Mouse (Mus musculus): ENCODE data around the gene Gimap8. TPM values are rescaled to one million over a fixed set of nuclear protein-coding genes. Genes with fewer than 3 reads are reported as not detected.

Gimap8 gene
- 0.85 and 1.2 TPM in 2 replicates for polyA plus RNA-seq (2014; fragmentation: Nextera tagmentation; extraction: Ambion mirVana)

DNA sequence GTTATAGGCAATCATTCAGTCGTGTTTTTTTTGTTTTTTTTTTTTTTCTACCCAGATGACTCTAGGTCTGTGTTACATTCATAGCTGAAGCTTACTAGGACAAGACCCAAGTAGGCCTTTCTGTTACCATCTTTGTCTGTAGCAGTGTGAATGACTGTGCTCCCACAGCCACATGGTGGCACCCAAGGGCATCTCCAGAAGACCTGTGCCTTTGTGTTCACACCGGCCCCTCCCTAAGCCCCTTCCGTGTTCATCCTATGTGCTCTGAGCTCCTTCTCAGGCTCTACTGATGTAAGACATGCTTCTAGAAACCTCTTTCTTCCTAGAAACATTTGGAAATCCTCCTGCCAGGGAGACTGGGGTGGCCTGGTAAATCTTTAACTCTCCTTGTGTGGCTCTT is at the start of gene Gimap8:
Gene Gimap8 (plus strand): TSS at position 240 of the 400 bp plus-strand sequence.
- Histone ChIP-seq H3K27ac (replicated peaks in 1 of 2; ENCODE audit: control insufficient read depth in 1 of 2, insufficient read depth in 1 of 2, low read depth in 2 of 2, low read length in 2 of 2) (no peak within 1 kb of the TSS), H3K27me3 (ENCODE audit: control insufficient read depth, insufficient read depth, low read length) (no peaks in the 10 kb centered on the region), H3K4me2 (ENCODE audit: low read length) (peak within 1 kb of the TSS; percentile 34; the same call in 1 of the 2 replicates), H3K4me3 (ENCODE audit: control insufficient read depth in 1 of 2, insufficient read depth in 1 of 2, low read depth in 1 of 2, low read length in 2 of 2) (no peak within 1 kb of the TSS), H3K36me3 (ENCODE audit: control insufficient read depth, insufficient read depth, low read length) (no peaks in the 10 kb centered on the region), H3K9ac (ENCODE audit: low read length) (no peak within 1 kb of the TSS), H3K9me3 (ENCODE audit: control insufficient read depth, low read length) (no peaks in the 10 kb centered on the region), H3K4me1 (ENCODE audit: control insufficient read depth in 2 of 2, insufficient read depth in 2 of 2, low read length in 2 of 2) (0 out of 4 replicates have a peak, but pooled peaks cover 0 to 2% of the 10 kb centered on the region in 2 experiments)
- no peak for ATAC-seq (ENCODE audit: insufficient number of reproducible peaks, insufficient read depth, low FRiP score, low read depth)
- WGBS = 46% methylated on average over 3 of the region's 3 CpGs

DNA sequence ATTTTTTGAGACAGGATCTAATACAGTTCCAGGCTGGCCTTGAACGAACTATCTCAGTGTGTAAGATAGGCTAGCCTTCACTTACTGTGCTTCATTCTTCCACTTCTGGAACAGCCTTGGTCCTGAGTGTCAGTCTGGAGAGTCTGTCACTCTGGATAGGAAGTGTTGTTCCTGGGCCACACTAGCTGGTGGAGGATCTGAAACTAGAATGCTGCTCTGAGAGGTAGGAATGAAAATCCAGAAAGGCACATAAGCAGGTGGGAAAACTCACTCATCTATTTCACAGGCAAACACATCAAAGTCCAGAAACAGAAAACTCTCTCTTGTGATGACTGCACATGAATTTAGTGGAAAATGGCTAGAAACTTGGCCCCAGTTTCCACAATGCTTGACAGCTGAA is 46.4 kb upstream of the Gimap8 start:
- Histone ChIP-seq H3K36me3 (ENCODE audit: control insufficient read depth, insufficient read depth, low read length) (peaks cover 50% of the 10 kb centered on the region), H3K9me3 (ENCODE audit: control insufficient read depth, low read length) (peaks cover 20% of the 10 kb centered on the region), H3K27ac (replicated peaks in 1 of 2; ENCODE audit: control insufficient read depth in 1 of 2, insufficient read depth in 1 of 2, low read depth in 2 of 2, low read length in 2 of 2) (no peak overlapping the region), H3K4me3 (ENCODE audit: control insufficient read depth in 1 of 2, insufficient read depth in 1 of 2, low read depth in 1 of 2, low read length in 2 of 2) (no peak overlapping the region), H3K27me3 (ENCODE audit: control insufficient read depth, insufficient read depth, low read length) (no peaks in the 10 kb centered on the region), H3K4me2 (ENCODE audit: low read length) (no peak overlapping the region), H3K4me1 (ENCODE audit: control insufficient read depth in 2 of 2, insufficient read depth in 2 of 2, low read length in 2 of 2) (peaks cover 0 to 11% of the 10 kb centered on the region in 2 experiments; a peak in 1 of 4 replicates), H3K9ac (ENCODE audit: low read length) (no peak overlapping the region)
- WGBS = 83% methylated on average over 1 of the region's 1 CpGs
- no peak for ATAC-seq (ENCODE audit: insufficient number of reproducible peaks, insufficient read depth, low FRiP score, low read depth)

DNA sequence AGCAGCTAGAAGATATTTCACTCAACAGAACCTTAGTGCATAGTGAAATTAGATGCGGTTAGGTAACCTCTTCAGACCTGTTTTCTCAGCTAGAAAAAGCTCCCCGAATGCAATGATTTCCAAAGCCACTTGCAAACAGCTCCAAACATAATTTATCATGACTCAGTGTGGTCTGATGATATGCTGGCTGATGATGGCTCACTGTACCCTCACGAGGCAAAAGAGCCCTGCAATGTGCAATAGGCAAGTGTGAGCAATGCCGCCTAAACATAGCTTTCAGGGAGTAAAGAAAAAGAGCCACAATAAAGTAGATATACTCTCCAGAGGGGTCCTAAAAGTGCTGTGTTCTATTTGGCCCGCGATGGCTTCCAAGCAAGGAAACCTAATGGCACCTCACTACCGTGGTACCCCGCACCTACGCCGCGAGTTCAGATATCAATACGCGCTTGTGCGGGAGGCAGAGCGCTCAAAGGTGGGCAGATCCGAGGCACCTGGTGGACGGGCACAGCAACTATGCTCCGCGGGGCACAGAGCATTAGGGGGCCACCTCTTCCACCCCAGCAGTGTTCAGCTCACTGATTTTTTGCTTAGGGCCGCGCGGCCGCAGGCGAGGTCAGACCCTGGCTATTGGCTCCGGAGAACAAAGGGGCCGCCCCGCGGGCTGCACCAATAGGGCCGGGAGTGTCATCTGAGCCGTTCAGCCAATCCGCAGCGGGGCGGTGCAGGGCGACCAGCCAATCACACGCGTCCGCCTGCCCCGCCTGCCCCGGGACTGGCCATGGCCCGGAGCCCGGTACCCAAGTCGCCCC is 45.6 kb upstream of the Gimap8 start, which contains the start of gene Zfp775:
Gene Zfp775 (plus strand): TSS at position 793 of the 809 bp plus-strand sequence.
- H3K27ac ChIP-seq (replicated peaks in 1 of 2; ENCODE audit: control insufficient read depth in 1 of 2, insufficient read depth in 1 of 2, low read depth in 2 of 2, low read length in 2 of 2) = peak within 1 kb of the TSS; percentile 80 to 84
- H3K36me3 ChIP-seq (ENCODE audit: control insufficient read depth, insufficient read depth, low read length) = peaks cover 42% of the 10 kb centered on the region
- H3K4me3 ChIP-seq (ENCODE audit: control insufficient read depth in 1 of 2, insufficient read depth in 1 of 2, low read depth in 1 of 2, low read length in 2 of 2) = peak within 1 kb of the TSS; percentile 80 to 81
- ATAC-seq (ENCODE audit: insufficient number of reproducible peaks, insufficient read depth, low FRiP score, low read depth) = peak; percentile 99
- WGBS = 5% methylated on average over 42 of the region's 42 CpGs
- H3K4me2 ChIP-seq (ENCODE audit: low read length) = peak within 1 kb of the TSS; percentile 92
- peak within 1 kb of the TSS; percentile 88 for H3K9ac ChIP-seq (ENCODE audit: low read length)
- H3K9me3 ChIP-seq (ENCODE audit: control insufficient read depth, low read length) = peaks cover 16% of the 10 kb centered on the region
- H3K27me3 ChIP-seq (ENCODE audit: control insufficient read depth, insufficient read depth, low read length) = no peaks in the 10 kb centered on the region
- H3K4me1 ChIP-seq (ENCODE audit: control insufficient read depth in 2 of 2, insufficient read depth in 2 of 2, low read length in 2 of 2) = peaks cover 0 to 11% of the 10 kb centered on the region in 2 experiments; a peak in 1 of 4 replicates

- H3K36me3 ChIP-seq (ENCODE audit: control insufficient read depth, insufficient read depth, low read length) = peaks cover 34% of the 10 kb centered on the region
- WGBS = 1% methylated on average over 27 of the region's 28 CpGs
- H3K4me2 ChIP-seq (ENCODE audit: low read length) = peak overlapping the region; percentile 92
- ATAC-seq (ENCODE audit: insufficient number of reproducible peaks, insufficient read depth, low FRiP score, low read depth) = peak; percentile 64
- H3K4me1 ChIP-seq (ENCODE audit: control insufficient read depth in 2 of 2, insufficient read depth in 2 of 2, low read length in 2 of 2) = peaks cover 0 to 11% of the 10 kb centered on the region in 2 experiments; a peak in 1 of 4 replicates
- H3K9ac ChIP-seq (ENCODE audit: low read length) = peak overlapping the region; percentile 88
- peak overlapping the region; percentile 49 to 84 for H3K27ac ChIP-seq (replicated peaks in 1 of 2; ENCODE audit: control insufficient read depth in 1 of 2, insufficient read depth in 1 of 2, low read depth in 2 of 2, low read length in 2 of 2)
- H3K27me3 ChIP-seq (ENCODE audit: control insufficient read depth, insufficient read depth, low read length) = no peaks in the 10 kb centered on the region
- H3K4me3 ChIP-seq (ENCODE audit: control insufficient read depth in 1 of 2, insufficient read depth in 1 of 2, low read depth in 1 of 2, low read length in 2 of 2) = peak overlapping the region; percentile 80 to 81
- peaks cover 9% of the 10 kb centered on the region for H3K9me3 ChIP-seq (ENCODE audit: control insufficient read depth, low read length)
These were observed 44.8 kb upstream of the Gimap8 start for GRCm38 (mm10) chr6:48602080-48602741.

- H3K4me2 ChIP-seq (ENCODE audit: low read length) = no peak overlapping the region
- no peaks in the 10 kb centered on the region for H3K27me3 ChIP-seq (ENCODE audit: control insufficient read depth, insufficient read depth, low read length)
- H3K9ac ChIP-seq (ENCODE audit: low read length) = no peak overlapping the region
- H3K9me3 ChIP-seq (ENCODE audit: control insufficient read depth, low read length) = no peaks in the 10 kb centered on the region
- H3K4me3 ChIP-seq (ENCODE audit: control insufficient read depth in 1 of 2, insufficient read depth in 1 of 2, low read depth in 1 of 2, low read length in 2 of 2) = no peak overlapping the region
- no peaks in the 10 kb centered on the region for H3K36me3 ChIP-seq (ENCODE audit: control insufficient read depth, insufficient read depth, low read length)
- ATAC-seq (ENCODE audit: insufficient number of reproducible peaks, insufficient read depth, low FRiP score, low read depth) = no peak
- 75% methylated on average over 2 of the region's 2 CpGs for WGBS
- H3K27ac ChIP-seq (replicated peaks in 1 of 2; ENCODE audit: control insufficient read depth in 1 of 2, insufficient read depth in 1 of 2, low read depth in 2 of 2, low read length in 2 of 2) = no peak overlapping the region
- H3K4me1 ChIP-seq (ENCODE audit: control insufficient read depth in 2 of 2, insufficient read depth in 2 of 2, low read length in 2 of 2) = peaks cover 0 to 7% of the 10 kb centered on the region in 2 experiments; a peak in 1 of 4 replicates
These were observed 38.9 kb upstream of the Gimap8 start for GRCm38 (mm10) chr6:48608124-48608523.

DNA sequence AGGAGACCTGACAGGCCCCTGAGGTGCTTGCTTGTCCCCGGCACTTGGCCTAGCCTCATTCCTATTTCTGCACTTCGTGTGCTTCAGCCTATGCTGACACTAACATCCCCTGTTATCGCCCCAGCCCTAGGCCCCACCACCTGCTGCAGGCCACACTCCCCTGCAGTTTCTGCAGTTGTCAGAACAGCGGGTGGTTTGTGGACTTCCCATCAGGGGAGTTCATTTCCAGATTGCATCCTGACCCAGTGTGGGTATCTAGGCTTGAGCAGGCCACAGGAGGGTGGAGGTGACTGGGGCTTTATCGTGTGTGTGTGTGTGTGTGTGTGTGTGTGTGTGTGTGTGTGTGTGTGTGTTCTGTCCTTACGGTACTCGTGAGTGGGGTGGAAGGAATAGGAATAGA is 37.5 kb upstream of the Gimap8 start:
- no peaks in the 10 kb centered on the region for H3K27me3 ChIP-seq (ENCODE audit: control insufficient read depth, insufficient read depth, low read length)

GRCm38 (mm10) chr6:48610657-48611056 is 36.4 kb upstream of the Gimap8 start:
- H3K27me3 ChIP-seq (ENCODE audit: control insufficient read depth, insufficient read depth, low read length) = no peaks in the 10 kb centered on the region
- H3K9me3 ChIP-seq (ENCODE audit: control insufficient read depth, low read length) = no peaks in the 10 kb centered on the region
- peaks cover 20% of the 10 kb centered on the region for H3K36me3 ChIP-seq (ENCODE audit: control insufficient read depth, insufficient read depth, low read length)
- no peak overlapping the region for H3K4me2 ChIP-seq (ENCODE audit: low read length)
- no peak overlapping the region for H3K4me3 ChIP-seq (ENCODE audit: control insufficient read depth in 1 of 2, insufficient read depth in 1 of 2, low read depth in 1 of 2, low read length in 2 of 2)
- ATAC-seq (ENCODE audit: insufficient number of reproducible peaks, insufficient read depth, low FRiP score, low read depth) = no peak
- WGBS = 88% methylated on average over 3 of the region's 3 CpGs
- no peak overlapping the region for H3K27ac ChIP-seq (replicated peaks in 1 of 2; ENCODE audit: control insufficient read depth in 1 of 2, insufficient read depth in 1 of 2, low read depth in 2 of 2, low read length in 2 of 2)
- H3K4me1 ChIP-seq (ENCODE audit: control insufficient read depth in 2 of 2, insufficient read depth in 2 of 2, low read length in 2 of 2) = peaks cover 0 to 6% of the 10 kb centered on the region in 2 experiments; a peak in 1 of 4 replicates
- no peak overlapping the region for H3K9ac ChIP-seq (ENCODE audit: low read length)

More for the DNA sequence above, 37.5 kb upstream of the Gimap8 start:
- 36% methylated on average over 7 of the region's 7 CpGs for WGBS
- Histone ChIP-seq H3K9me3 (ENCODE audit: control insufficient read depth, low read length) (no peaks in the 10 kb centered on the region), H3K36me3 (ENCODE audit: control insufficient read depth, insufficient read depth, low read length) (peaks cover 13% of the 10 kb centered on the region), H3K4me3 (ENCODE audit: control insufficient read depth in 1 of 2, insufficient read depth in 1 of 2, low read depth in 1 of 2, low read length in 2 of 2) (no peak overlapping the region), H3K9ac (ENCODE audit: low read length) (peak overlapping the region; percentile 40; the same call in 1 of the 2 replicates), H3K4me1 (ENCODE audit: control insufficient read depth in 2 of 2, insufficient read depth in 2 of 2, low read length in 2 of 2) (peaks cover 0 to 6% of the 10 kb centered on the region in 2 experiments; a peak in 1 of 4 replicates), H3K4me2 (ENCODE audit: low read length) (no peak overlapping the region), H3K27ac (replicated peaks in 1 of 2; ENCODE audit: control insufficient read depth in 1 of 2, insufficient read depth in 1 of 2, low read depth in 2 of 2, low read length in 2 of 2) (no peak overlapping the region)
- no peak for ATAC-seq (ENCODE audit: insufficient number of reproducible peaks, insufficient read depth, low FRiP score, low read depth)

Data from heart, embryonic 14.5 days (tissue).